Mouse (Mus musculus): ENCODE results near the gene Tor2a. TPM values are rescaled to one million over a fixed set of nuclear protein-coding genes. Genes with fewer than 3 reads are reported as not detected.

Gene Tor2a
- polyA plus RNA-seq, 1 experiment: 171 TPM

GRCm38 (mm10) chr2:32744272-32744982, 12.6 kb upstream of the Tor2a start:
- peaks cover 44% of the 10 kb centered on the region for H3K36me3 ChIP-seq (ENCODE audit: control insufficient read depth, insufficient read depth, low read length)
- WGBS: 90% methylated on average over 15 of the region's 15 CpGs
- H3K4me3 ChIP-seq (ENCODE audit: control insufficient read depth, insufficient read depth, low read length): no peak overlapping the region

DNA sequence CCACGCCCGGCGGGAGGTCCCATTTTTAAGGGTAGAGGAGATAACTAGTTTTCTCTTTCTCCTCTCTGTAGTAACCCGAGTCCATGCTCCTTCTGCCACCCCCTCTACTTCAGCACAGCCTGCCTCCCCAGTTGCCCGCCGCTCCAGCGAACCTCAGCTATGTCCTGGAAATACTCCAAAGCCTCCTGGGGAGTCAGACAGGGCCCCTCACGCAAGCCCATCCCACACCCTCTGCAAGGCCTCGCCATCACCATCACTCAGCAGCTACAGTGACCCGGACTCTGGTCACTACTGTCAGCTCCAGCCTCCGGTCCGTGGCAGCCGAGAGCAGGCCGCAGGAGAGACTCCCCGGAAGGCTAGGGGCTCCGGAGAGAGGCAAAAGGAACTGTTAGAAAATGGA, 8.0 kb upstream of the Tor2a start:
- WGBS: 97% methylated on average over 16 of the region's 16 CpGs
- H3K27me3 ChIP-seq (ENCODE audit: control insufficient read depth, insufficient read depth, low read length): no peaks in the 10 kb centered on the region
- TF ChIP-seq POLR2A (IDR thresholded peaks at IDR 0.05; ENCODE audit: control insufficient read depth, extremely low read depth, insufficient read depth, low read length, poor library complexity): no peak
- TF ChIP-seq CTCF (IDR thresholded peaks at IDR 0.05; ENCODE audit: borderline replicate concordance, control insufficient read depth, extremely low read depth, insufficient read depth, low read length, poor library complexity): no peak
- H3K27ac ChIP-seq (ENCODE audit: control insufficient read depth, insufficient read depth, low read length): no peak overlapping the region
- no peak overlapping the region for H3K4me3 ChIP-seq (ENCODE audit: control insufficient read depth, insufficient read depth, low read length)
- DNase-seq: no peak
- peaks cover 63% of the 10 kb centered on the region for H3K36me3 ChIP-seq (ENCODE audit: control insufficient read depth, insufficient read depth, low read length)
- no peaks in the 10 kb centered on the region for H3K4me1 ChIP-seq (replicated peaks; ENCODE audit: control insufficient read depth, insufficient read depth, low read length)

More at GRCm38 (mm10) chr2:32744272-32744982, 12.6 kb upstream of the Tor2a start:
- H3K4me1 ChIP-seq (replicated peaks; ENCODE audit: control insufficient read depth, insufficient read depth, low read length): no peaks in the 10 kb centered on the region
- TF ChIP-seq POLR2A (IDR thresholded peaks at IDR 0.05; ENCODE audit: control insufficient read depth, extremely low read depth, insufficient read depth, low read length, poor library complexity) (no peak), CTCF (IDR thresholded peaks at IDR 0.05; ENCODE audit: borderline replicate concordance, control insufficient read depth, extremely low read depth, insufficient read depth, low read length, poor library complexity) (no peak)
- H3K27me3 ChIP-seq (ENCODE audit: control insufficient read depth, insufficient read depth, low read length): no peaks in the 10 kb centered on the region
- no peak overlapping the region for H3K27ac ChIP-seq (ENCODE audit: control insufficient read depth, insufficient read depth, low read length)
- DNase-seq: no peak

- no peaks in the 10 kb centered on the region for H3K27me3 ChIP-seq (ENCODE audit: control insufficient read depth, insufficient read depth, low read length)
- peaks cover 58% of the 10 kb centered on the region for H3K36me3 ChIP-seq (ENCODE audit: control insufficient read depth, insufficient read depth, low read length)
- TF ChIP-seq POLR2A (IDR thresholded peaks at IDR 0.05; ENCODE audit: control insufficient read depth, extremely low read depth, insufficient read depth, low read length, poor library complexity) (no peak), CTCF (IDR thresholded peaks at IDR 0.05; ENCODE audit: borderline replicate concordance, control insufficient read depth, extremely low read depth, insufficient read depth, low read length, poor library complexity) (no peak)
- no peak overlapping the region for H3K4me3 ChIP-seq (ENCODE audit: control insufficient read depth, insufficient read depth, low read length)
- 92% methylated on average over 7 of the region's 7 CpGs for WGBS
- no peak overlapping the region for H3K27ac ChIP-seq (ENCODE audit: control insufficient read depth, insufficient read depth, low read length)
- DNase-seq: no peak
- no peaks in the 10 kb centered on the region for H3K4me1 ChIP-seq (replicated peaks; ENCODE audit: control insufficient read depth, insufficient read depth, low read length)
These were observed 6.8 kb upstream of the Tor2a start for GRCm38 (mm10) chr2:32750199-32750598.

GRCm38 (mm10) chr2:32750887-32751664, 6.0 kb upstream of the Tor2a start:
- no peak overlapping the region for H3K27ac ChIP-seq (ENCODE audit: control insufficient read depth, insufficient read depth, low read length)
- no peak for DNase-seq
- no peaks in the 10 kb centered on the region for H3K27me3 ChIP-seq (ENCODE audit: control insufficient read depth, insufficient read depth, low read length)
- H3K4me1 ChIP-seq (replicated peaks; ENCODE audit: control insufficient read depth, insufficient read depth, low read length): no peaks in the 10 kb centered on the region
- 90% methylated on average over 31 of the region's 31 CpGs for WGBS
- H3K36me3 ChIP-seq (ENCODE audit: control insufficient read depth, insufficient read depth, low read length): peaks cover 50% of the 10 kb centered on the region
- H3K4me3 ChIP-seq (ENCODE audit: control insufficient read depth, insufficient read depth, low read length): no peak overlapping the region
- TF ChIP-seq POLR2A (IDR thresholded peaks at IDR 0.05; ENCODE audit: control insufficient read depth, extremely low read depth, insufficient read depth, low read length, poor library complexity): no peak
- TF ChIP-seq CTCF (IDR thresholded peaks at IDR 0.05; ENCODE audit: borderline replicate concordance, control insufficient read depth, extremely low read depth, insufficient read depth, low read length, poor library complexity): no peak

DNA sequence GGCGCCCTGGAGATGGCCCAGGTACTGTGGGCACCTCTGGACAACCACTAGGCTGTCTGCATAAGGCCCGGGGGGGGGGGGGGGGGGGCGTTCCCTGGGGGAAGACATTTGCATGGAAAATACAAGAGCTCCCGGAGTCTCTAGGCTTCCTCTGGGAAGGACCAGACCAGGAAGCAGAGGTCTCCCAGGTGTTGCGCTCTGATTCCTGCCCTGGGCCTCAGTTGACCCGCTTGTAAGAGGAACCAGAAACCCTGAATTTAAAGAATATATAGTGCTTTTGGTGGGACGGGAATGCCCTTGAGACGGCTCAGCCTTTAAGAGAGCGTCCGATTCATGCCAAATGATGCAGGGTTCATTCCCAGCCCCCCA, 5.4 kb upstream of the Tor2a start:
- H3K4me1 ChIP-seq (replicated peaks; ENCODE audit: control insufficient read depth, insufficient read depth, low read length): no peaks in the 10 kb centered on the region
- H3K4me3 ChIP-seq (ENCODE audit: control insufficient read depth, insufficient read depth, low read length): no peak overlapping the region
- no peak for TF ChIP-seq CTCF (IDR thresholded peaks at IDR 0.05; ENCODE audit: borderline replicate concordance, control insufficient read depth, extremely low read depth, insufficient read depth, low read length, poor library complexity)
- no peak for TF ChIP-seq POLR2A (IDR thresholded peaks at IDR 0.05; ENCODE audit: control insufficient read depth, extremely low read depth, insufficient read depth, low read length, poor library complexity)
- H3K27me3 ChIP-seq (ENCODE audit: control insufficient read depth, insufficient read depth, low read length): no peaks in the 10 kb centered on the region
- no peak for DNase-seq
- H3K36me3 ChIP-seq (ENCODE audit: control insufficient read depth, insufficient read depth, low read length): peaks cover 44% of the 10 kb centered on the region
- WGBS: 88% methylated on average over 10 of the region's 10 CpGs
- H3K27ac ChIP-seq (ENCODE audit: control insufficient read depth, insufficient read depth, low read length): no peak overlapping the region

GRCm38 (mm10) chr2:32752181-32752580, 4.9 kb upstream of the Tor2a start:
- H3K36me3 ChIP-seq (ENCODE audit: control insufficient read depth, insufficient read depth, low read length): peaks cover 39% of the 10 kb centered on the region
- no peak overlapping the region for H3K27ac ChIP-seq (ENCODE audit: control insufficient read depth, insufficient read depth, low read length)
- no peak overlapping the region for H3K4me3 ChIP-seq (ENCODE audit: control insufficient read depth, insufficient read depth, low read length)
- no peaks in the 10 kb centered on the region for H3K4me1 ChIP-seq (replicated peaks; ENCODE audit: control insufficient read depth, insufficient read depth, low read length)
- TF ChIP-seq CTCF (IDR thresholded peaks at IDR 0.05; ENCODE audit: borderline replicate concordance, control insufficient read depth, extremely low read depth, insufficient read depth, low read length, poor library complexity) (no peak), POLR2A (IDR thresholded peaks at IDR 0.05; ENCODE audit: control insufficient read depth, extremely low read depth, insufficient read depth, low read length, poor library complexity) (no peak)
- 92% methylated on average over 10 of the region's 10 CpGs for WGBS
- no peak for DNase-seq
- no peaks in the 10 kb centered on the region for H3K27me3 ChIP-seq (ENCODE audit: control insufficient read depth, insufficient read depth, low read length)

Data from thymus, adult 2 months (tissue).